Mouse (Mus musculus) stomach, postnatal 0 days (tissue): Measurements from ENCODE around the gene Cdiptos. TPM values are rescaled to one million over a fixed set of nuclear protein-coding genes. Genes with fewer than 3 reads are reported as not detected.
A peak's percentile ranks its signal among the peaks of the same experiment; 100 is the strongest.

ENCODE experiments used
- ATAC-seq: fragments of 200-750 bp; cut with Nextera tagmentation; 2 replicates; pipeline ENCODE4 v1.8.0; 2017; ENCODE audit not compliant: low FRiP score, low TSS enrichment
- DNase-seq: peaks from one replicate; pipeline ENCODE4 v3.0.0-alpha.2; 2016; ENCODE audit warnings: low spot score
- H3K27ac ChIP-seq: fragments of 300-500 bp; sonication (generic); replicated peaks from 2 replicates; pipeline ENCODE4 v1.5.1; 2014; ENCODE audit warnings: mild to moderate bottlenecking, control low read depth
- H3K27me3 ChIP-seq: fragments of 300-500 bp; sonication (generic); 2 replicates; pipeline ENCODE4 v1.6.1; 2014; ENCODE audit warnings: low read length; ENCODE audit not compliant: control insufficient read depth, insufficient read depth
- H3K36me3 ChIP-seq: fragments of 300-500 bp; sonication (generic); 2 replicates; pipeline ENCODE4 v1.6.1; 2014; ENCODE audit warnings: low read length, mixed read lengths; ENCODE audit not compliant: control insufficient read depth, insufficient read depth
- H3K4me1 ChIP-seq: fragments of 300-500 bp; sonication (generic); replicated peaks from 2 replicates; pipeline ENCODE4 v1.6.1; 2014; ENCODE audit warnings: antibody characterized with exemption; ENCODE audit not compliant: control insufficient read depth, insufficient read depth
- H3K4me2 ChIP-seq: fragments of 300-500 bp; sonication (generic); replicated peaks from 2 replicates; pipeline ENCODE4 v1.6.1; 2014; ENCODE audit warnings: low read depth, mild to moderate bottlenecking, control low read depth, moderate library complexity
- H3K4me3 ChIP-seq: fragments of 300-500 bp; sonication (generic); 2 replicates; pipeline ENCODE4 v1.5.1; 2014; ENCODE audit warnings: low read depth, low read length, control low read depth
- H3K9ac ChIP-seq: fragments of 300-500 bp; sonication (generic); 2 replicates; pipeline ENCODE4 v1.6.1; 2014; ENCODE audit warnings: mild to moderate bottlenecking, low read length, control low read depth, mixed read lengths
- H3K9me3 ChIP-seq: fragments of 300-500 bp; sonication (generic); 2 replicates; pipeline ENCODE4 v1.6.1; 2016; ENCODE audit warnings: low read length; ENCODE audit not compliant: control insufficient read depth
- CTCF ChIP-seq: IDR thresholded peaks from 2 replicates; pipeline ENCODE4 v1.5.1; 2016; ENCODE audit warnings: antibody characterized with exemption, low read depth, mild to moderate bottlenecking, moderate library complexity
- EP300 ChIP-seq: optimal IDR thresholded peaks from 2 replicates; pipeline ENCODE3; 2016; ENCODE audit warnings: antibody characterized with exemption
- WGBS: fragments of 180-500 bp; shearing (Covaris S2); extraction: QIAGEN DNeasy Blood & Tissue Kit; methylation state at CpG from one replicate; pipeline ENCODE4 v1.1.7; 2014; 5-methylcytosine and 5-hydroxymethylcytosine counted together
- polyA plus RNA-seq: library from polyadenylated mRNA; unstranded; fragments of >200 nt; fragmentation: Nextera tagmentation; extraction: Ambion mirVana; gene quantifications from 2 replicates; pipeline ENCODE4 v1.2.1, GENCODE M21; 2015

Cdiptos gene
- polyA plus RNA-seq, 1 experiment from 2014 or later, result 1.7 TPM

GRCm38 (mm10) chr7:126941801-126942200, 34.1 kb downstream of the Cdiptos start:
- Histone ChIP-seq H3K4me1 (no peaks in the 10 kb centered on the region), H3K27ac (no peak overlapping the region), H3K9ac (no peak overlapping the region), H3K4me2 (no peak overlapping the region), H3K27me3 (no peaks in the 10 kb centered on the region), H3K36me3 (no peaks in the 10 kb centered on the region), H3K4me3 (no peak overlapping the region), H3K9me3 (no peaks in the 10 kb centered on the region)
- WGBS, result 83% methylated on average over 5 of the region's 5 CpGs
- DNase-seq, result no peak
- TF ChIP-seq CTCF (no peak), EP300 (no peak)
- no peak for ATAC-seq

GRCm38 (mm10) chr7:126941171-126941570, 34.7 kb downstream of the Cdiptos start:
- Histone ChIP-seq H3K27ac (no peak overlapping the region), H3K27me3 (no peaks in the 10 kb centered on the region), H3K4me2 (no peak overlapping the region), H3K9me3 (no peaks in the 10 kb centered on the region), H3K4me1 (no peaks in the 10 kb centered on the region), H3K9ac (no peak overlapping the region), H3K4me3 (no peak overlapping the region), H3K36me3 (no peaks in the 10 kb centered on the region)
- TF ChIP-seq CTCF, result no peak
- no peak for TF ChIP-seq EP300
- 52% methylated on average over 6 of the region's 6 CpGs for WGBS
- ATAC-seq, result peak; percentile 36; the same call in 1 of the 2 replicates
- no peak for DNase-seq

GRCm38 (mm10) chr7:126932652-126933051, 43.2 kb downstream of the Cdiptos start:
- no peak overlapping the region for H3K27ac ChIP-seq
- no peak for TF ChIP-seq CTCF
- TF ChIP-seq EP300, result no peak
- H3K36me3 ChIP-seq, result no peaks in the 10 kb centered on the region
- ATAC-seq, result no peak
- no peaks in the 10 kb centered on the region for H3K9me3 ChIP-seq
- H3K27me3 ChIP-seq, result no peaks in the 10 kb centered on the region
- 0 out of 2 replicates have a peak, but pooled peaks cover 2% of the 10 kb centered on the region for H3K4me1 ChIP-seq
- H3K9ac ChIP-seq, result no peak overlapping the region
- WGBS, result 82% methylated on average over 2 of the region's 2 CpGs
- no peak overlapping the region for H3K4me2 ChIP-seq
- no peak for DNase-seq
- no peak overlapping the region for H3K4me3 ChIP-seq

- TF ChIP-seq CTCF, result no peak
- TF ChIP-seq EP300, result no peak
- H3K27me3 ChIP-seq, result no peaks in the 10 kb centered on the region
- H3K36me3 ChIP-seq, result no peaks in the 10 kb centered on the region
- H3K4me3 ChIP-seq, result peak overlapping the region; percentile 80
- WGBS, result under 1% methylated on average over 27 of the region's 27 CpGs
- H3K9ac ChIP-seq, result peak overlapping the region; percentile 80
- DNase-seq, result no peak
- peak overlapping the region; percentile 82 for H3K27ac ChIP-seq
- H3K9me3 ChIP-seq, result no peaks in the 10 kb centered on the region
- ATAC-seq, result peak; percentile 65
- H3K4me2 ChIP-seq, result peak overlapping the region; percentile 99
- 0 out of 2 replicates have a peak, but pooled peaks cover 2% of the 10 kb centered on the region for H3K4me1 ChIP-seq
These were observed 46.9 kb downstream of the Cdiptos start for GRCm38 (mm10) chr7:126929046-126929445.

GRCm38 (mm10) chr7:126928384-126929037, 47.4 kb downstream of the Cdiptos start, which contains the start of gene Kctd13:
Kctd13 (plus strand) TSS chr7:126928879.
- H3K9me3 ChIP-seq, result no peaks in the 10 kb centered on the region
- TF ChIP-seq CTCF (no peak), EP300 (no peak)
- H3K4me2 ChIP-seq, result peak within 1 kb of the TSS; percentile 99
- peak; percentile 96 for ATAC-seq
- 2% methylated on average over 56 of the region's 56 CpGs for WGBS
- 0 out of 2 replicates have a peak, but pooled peaks cover 2% of the 10 kb centered on the region for H3K4me1 ChIP-seq
- peak within 1 kb of the TSS; percentile 80 for H3K9ac ChIP-seq
- peak within 1 kb of the TSS; percentile 80 for H3K4me3 ChIP-seq
- DNase-seq, result peak; percentile 96
- H3K27ac ChIP-seq, result peak within 1 kb of the TSS; percentile 82
- no peaks in the 10 kb centered on the region for H3K27me3 ChIP-seq
- H3K36me3 ChIP-seq, result no peaks in the 10 kb centered on the region

- Histone ChIP-seq H3K9ac (no peak overlapping the region), H3K27ac (no peak overlapping the region), H3K27me3 (no peaks in the 10 kb centered on the region), H3K4me1 (peaks cover 6% of the 10 kb centered on the region; the same call in 1 of the 2 replicates), H3K4me3 (no peak overlapping the region), H3K9me3 (no peaks in the 10 kb centered on the region), H3K36me3 (no peaks in the 10 kb centered on the region), H3K4me2 (no peak overlapping the region)
- ATAC-seq, result no peak
- WGBS, result 23% methylated on average over 3 of the region's 3 CpGs
- DNase-seq, result no peak
- TF ChIP-seq CTCF (no peak), EP300 (no peak)
These were observed 49.6 kb downstream of the Cdiptos start for GRCm38 (mm10) chr7:126926299-126926698.
